Mouse (Mus musculus) forebrain, embryonic 16.5 days (tissue): Measurements from ENCODE around the gene Slc44a3. TPM values are rescaled to one million over a fixed set of nuclear protein-coding genes. Genes with fewer than 3 reads are reported as not detected.

ENCODE experiments used
- ATAC-seq: fragments of 200-750 bp; cut with Nextera tagmentation; 2 replicates; pipeline ENCODE4 v1.8.0; 2017; ENCODE audit warnings: mild to moderate bottlenecking, moderate library complexity
- H3K27ac ChIP-seq: fragments of 300-500 bp; sonication (generic); 2 replicates; pipeline ENCODE4 v1.5.1; 2014; ENCODE audit warnings: low read length, control low read depth
- H3K27me3 ChIP-seq: fragments of 300-500 bp; sonication (generic); replicated peaks from 2 replicates; pipeline ENCODE4 v1.6.1; 2014; ENCODE audit warnings: low read length; ENCODE audit not compliant: control insufficient read depth, insufficient read depth
- H3K36me3 ChIP-seq: fragments of 300-500 bp; sonication (generic); 2 replicates; pipeline ENCODE4 v1.6.1; 2014; ENCODE audit not compliant: control insufficient read depth, insufficient read depth
- H3K4me1 ChIP-seq: fragments of 300-500 bp; sonication (generic); replicated peaks from 2 replicates; pipeline ENCODE4 v1.6.1; 2014; ENCODE audit warnings: low read length; ENCODE audit not compliant: control insufficient read depth, insufficient read depth
- H3K4me2 ChIP-seq: fragments of 300-500 bp; sonication (generic); 2 replicates; pipeline ENCODE4 v1.6.1; 2014; ENCODE audit warnings: mild to moderate bottlenecking, low read length, control low read depth
- H3K4me3 ChIP-seq: fragments of 300-500 bp; sonication (generic); replicated peaks from 2 replicates; pipeline ENCODE4 v1.5.1; 2014; ENCODE audit warnings: mild to moderate bottlenecking, low read length, control low read depth
- H3K9ac ChIP-seq: fragments of 300-500 bp; sonication (generic); replicated peaks from 2 replicates; pipeline ENCODE4 v1.6.1; 2014; ENCODE audit warnings: low read depth, low read length, control low read depth
- H3K9me3 ChIP-seq: fragments of 300-500 bp; sonication (generic); 2 replicates; pipeline ENCODE4 v1.6.1; 2016; ENCODE audit warnings: low read length; ENCODE audit not compliant: control insufficient read depth
- WGBS: fragments of 180-500 bp; shearing (Covaris S2); extraction: QIAGEN DNeasy Blood & Tissue Kit; methylation state at CpG from one replicate; pipeline ENCODE4 v1.1.7; 2014; 5-methylcytosine and 5-hydroxymethylcytosine counted together
- polyA plus RNA-seq: library from polyadenylated mRNA; unstranded; fragments of >200 nt; fragmentation: Nextera tagmentation; extraction: Ambion mirVana; gene quantifications from 2 replicates; pipeline ENCODE4 v1.2.1, GENCODE M21; 2015

The Slc44a3 gene
- polyA plus RNA-seq, 1 experiment from 2014 or later, result 0.98 TPM

GRCm38 (mm10) chr3:121442288-121442687, 89.9 kb downstream of the Slc44a3 start:
- Histone ChIP-seq H3K9ac (no peak overlapping the region), H3K4me1 (0 out of 2 replicates have a peak, but pooled peaks cover 3% of the 10 kb centered on the region), H3K4me2 (no peak overlapping the region), H3K36me3 (peaks cover 2% of the 10 kb centered on the region; the same call in 1 of the 2 replicates), H3K4me3 (no peak overlapping the region), H3K27ac (no peak overlapping the region), H3K9me3 (no peaks in the 10 kb centered on the region), H3K27me3 (no peaks in the 10 kb centered on the region)
- WGBS, result 96% methylated on average over 5 of the region's 5 CpGs
- ATAC-seq, result no peak

- H3K4me3 ChIP-seq, result no peak overlapping the region
- H3K4me2 ChIP-seq, result no peak overlapping the region
- H3K27ac ChIP-seq, result no peak overlapping the region
- WGBS, result 97% methylated on average over 12 of the region's 12 CpGs
- peaks cover 2% of the 10 kb centered on the region; the same call in 1 of the 2 replicates for H3K36me3 ChIP-seq
- peaks cover 3% of the 10 kb centered on the region; the same call in 1 of the 2 replicates for H3K4me1 ChIP-seq
- no peak overlapping the region for H3K9ac ChIP-seq
- no peaks in the 10 kb centered on the region for H3K9me3 ChIP-seq
- ATAC-seq, result no peak
- H3K27me3 ChIP-seq, result no peaks in the 10 kb centered on the region
Measured at GRCm38 (mm10) chr3:121441504-121441903, 90.7 kb downstream of the Slc44a3 start.

- Histone ChIP-seq H3K27ac (no peak overlapping the region), H3K9ac (no peak overlapping the region), H3K9me3 (no peaks in the 10 kb centered on the region), H3K4me1 (peaks cover 11% of the 10 kb centered on the region), H3K4me2 (no peak overlapping the region), H3K4me3 (no peak overlapping the region), H3K36me3 (peaks cover 2% of the 10 kb centered on the region; the same call in 1 of the 2 replicates), H3K27me3 (no peaks in the 10 kb centered on the region)
- 82% methylated on average over 11 of the region's 11 CpGs for WGBS
- ATAC-seq, result no peak
Measured at GRCm38 (mm10) chr3:121439623-121440161, 92.5 kb downstream of the Slc44a3 start.

- no peaks in the 10 kb centered on the region for H3K27me3 ChIP-seq
- no peak overlapping the region for H3K9ac ChIP-seq
- no peak overlapping the region for H3K4me3 ChIP-seq
- ATAC-seq, result no peak
- WGBS, result 86% methylated on average over 7 of the region's 7 CpGs
- H3K27ac ChIP-seq, result no peak overlapping the region
- peaks cover 25% of the 10 kb centered on the region for H3K4me1 ChIP-seq
- H3K9me3 ChIP-seq, result no peaks in the 10 kb centered on the region
- no peaks in the 10 kb centered on the region for H3K36me3 ChIP-seq
- H3K4me2 ChIP-seq, result no peak overlapping the region
Measured at GRCm38 (mm10) chr3:121437996-121438395, 94.2 kb downstream of the Slc44a3 start.

- ATAC-seq, result no peak
- no peak overlapping the region for H3K27ac ChIP-seq
- H3K4me3 ChIP-seq, result no peak overlapping the region
- no peak overlapping the region for H3K9ac ChIP-seq
- H3K27me3 ChIP-seq, result no peaks in the 10 kb centered on the region
- H3K4me1 ChIP-seq, result peaks cover 27% of the 10 kb centered on the region
- no peaks in the 10 kb centered on the region for H3K36me3 ChIP-seq
- no peak overlapping the region for H3K4me2 ChIP-seq
- WGBS, result 94% methylated on average over 7 of the region's 7 CpGs
- H3K9me3 ChIP-seq, result no peaks in the 10 kb centered on the region
Measured at GRCm38 (mm10) chr3:121437070-121437469, 95.1 kb downstream of the Slc44a3 start.

- ATAC-seq, result no peak
- no peak overlapping the region for H3K4me3 ChIP-seq
- H3K9me3 ChIP-seq, result no peaks in the 10 kb centered on the region
- H3K4me2 ChIP-seq, result no peak overlapping the region
- no peak overlapping the region for H3K27ac ChIP-seq
- no peak overlapping the region for H3K9ac ChIP-seq
- H3K27me3 ChIP-seq, result no peaks in the 10 kb centered on the region
- no peaks in the 10 kb centered on the region for H3K36me3 ChIP-seq
- WGBS, result 69% methylated on average over 5 of the region's 5 CpGs
- peaks cover 33% of the 10 kb centered on the region for H3K4me1 ChIP-seq
Measured at GRCm38 (mm10) chr3:121435296-121435695, 96.9 kb downstream of the Slc44a3 start.

GRCm38 (mm10) chr3:121433968-121434533, 98.2 kb downstream of the Slc44a3 start:
- peak overlapping the region; percentile 43 for H3K27ac ChIP-seq
- H3K4me1 ChIP-seq, result peaks cover 43% of the 10 kb centered on the region
- no peaks in the 10 kb centered on the region for H3K9me3 ChIP-seq
- ATAC-seq, result peak; percentile 16; the same call in 1 of the 2 replicates
- H3K36me3 ChIP-seq, result no peaks in the 10 kb centered on the region
- no peak overlapping the region for H3K4me2 ChIP-seq
- no peak overlapping the region for H3K4me3 ChIP-seq
- H3K9ac ChIP-seq, result 0 out of 2 replicates have a peak overlapping the region, but pooled peaks have one; percentile 10
- no peaks in the 10 kb centered on the region for H3K27me3 ChIP-seq
- WGBS, result 51% methylated on average over 8 of the region's 8 CpGs

GRCm38 (mm10) chr3:121433359-121433758, 98.8 kb downstream of the Slc44a3 start:
- no peak overlapping the region for H3K4me2 ChIP-seq
- peaks cover 48% of the 10 kb centered on the region for H3K4me1 ChIP-seq
- 88% methylated on average over 6 of the region's 6 CpGs for whole genome bisulfite sequencing
- H3K27me3 ChIP-seq, result no peaks in the 10 kb centered on the region
- no peak overlapping the region for H3K4me3 ChIP-seq
- ATAC-seq, result no peak
- H3K36me3 ChIP-seq, result no peaks in the 10 kb centered on the region
- H3K9ac ChIP-seq, result no peak overlapping the region
- H3K9me3 ChIP-seq, result no peaks in the 10 kb centered on the region
- H3K27ac ChIP-seq, result no peak overlapping the region; the same call in 1 of the 2 replicates

GRCm38 (mm10) chr3:121430289-121430936, 101.8 kb downstream of the Slc44a3 start:
- no peak overlapping the region for H3K27ac ChIP-seq
- no peak overlapping the region for H3K4me3 ChIP-seq
- H3K4me1 ChIP-seq, result peaks cover 56% of the 10 kb centered on the region

More at GRCm38 (mm10) chr3:121430289-121430936, 101.8 kb downstream of the Slc44a3 start:
- ATAC-seq, result no peak
- Histone ChIP-seq H3K9me3 (no peaks in the 10 kb centered on the region), H3K36me3 (no peaks in the 10 kb centered on the region), H3K9ac (no peak overlapping the region), H3K4me2 (peak overlapping the region; percentile 5; the same call in 1 of the 2 replicates), H3K27me3 (no peaks in the 10 kb centered on the region)
- whole genome bisulfite sequencing, result 35% methylated on average over 7 of the region's 7 CpGs
